Mouse (Mus musculus): Measurements from ENCODE around the gene Lin7c. TPM values are rescaled to one million over a fixed set of nuclear protein-coding genes. Genes with fewer than 3 reads are reported as not detected.

Gene Lin7c
- polyA plus RNA-seq, 2 experiments = 20.5 to 53.4 TPM

GRCm38 (mm10) chr2:109904171-109904821 is 13.6 kb downstream of the Lin7c start:
- H3K9ac ChIP-seq (ENCODE audit: low read depth, low read length, severe bottlenecking) = no peak overlapping the region
- 0 out of 2 replicates have a peak, but pooled peaks cover 4% of the 10 kb centered on the region for H3K4me1 ChIP-seq (ENCODE audit: control insufficient read depth, insufficient read depth, low read length)
- peak; percentile 96 for DNase-seq (ENCODE audit: low spot score)
- H3K9me3 ChIP-seq (ENCODE audit: control insufficient read depth, low read length) = no peaks in the 10 kb centered on the region
- no peak overlapping the region for H3K27ac ChIP-seq (replicated peaks; ENCODE audit: low read depth, low read length)
- no peaks in the 10 kb centered on the region for H3K27me3 ChIP-seq (ENCODE audit: control insufficient read depth, insufficient read depth, low read length)
- TF ChIP-seq POLR2A (IDR thresholded peaks at IDR 0.05; ENCODE audit: borderline replicate concordance, extremely low read depth, insufficient read depth, insufficient read length) = no peak
- peaks cover 25% of the 10 kb centered on the region for H3K36me3 ChIP-seq (ENCODE audit: control insufficient read depth, insufficient read depth, low read length)
- H3K4me2 ChIP-seq (replicated peaks; ENCODE audit: low read depth, low read length, severe bottlenecking) = no peak overlapping the region
- peak; percentile 43; the same call in 1 of the 2 replicates for ATAC-seq (ENCODE audit: low FRiP score, low read depth)
- no peak overlapping the region for H3K4me3 ChIP-seq (replicated peaks; ENCODE audit: low read length)
- WGBS = under 1% methylated on average over 7 of the region's 7 CpGs

GRCm38 (mm10) chr2:109909122-109909521 is 18.5 kb downstream of the Lin7c start:
- H3K27ac ChIP-seq (replicated peaks; ENCODE audit: low read depth, low read length) = no peak overlapping the region

GRCm38 (mm10) chr2:109912216-109912615 is 21.6 kb downstream of the Lin7c start:
- WGBS = 75% methylated on average over 8 of the region's 8 CpGs

More at GRCm38 (mm10) chr2:109909122-109909521, 18.5 kb downstream of the Lin7c start:
- no peaks in the 10 kb centered on the region; the same call in 1 of the 2 replicates for H3K36me3 ChIP-seq (ENCODE audit: control insufficient read depth, insufficient read depth, low read length)
- H3K9me3 ChIP-seq (ENCODE audit: control insufficient read depth, low read length) = peaks cover 4% of the 10 kb centered on the region; the same call in 1 of the 2 replicates
- no peak for TF ChIP-seq POLR2A (IDR thresholded peaks at IDR 0.05; ENCODE audit: borderline replicate concordance, extremely low read depth, insufficient read depth, insufficient read length)
- DNase-seq (ENCODE audit: low spot score) (no peak), ATAC-seq (ENCODE audit: low FRiP score, low read depth) (no peak)
- H3K27me3 ChIP-seq (ENCODE audit: control insufficient read depth, insufficient read depth, low read length) = no peaks in the 10 kb centered on the region
- 0 out of 2 replicates have a peak, but pooled peaks cover 4% of the 10 kb centered on the region for H3K4me1 ChIP-seq (ENCODE audit: control insufficient read depth, insufficient read depth, low read length)
- H3K4me2 ChIP-seq (replicated peaks; ENCODE audit: low read depth, low read length, severe bottlenecking) = no peak overlapping the region
- WGBS = 71% methylated on average over 2 of the region's 2 CpGs
- no peak overlapping the region for H3K9ac ChIP-seq (ENCODE audit: low read depth, low read length, severe bottlenecking)
- H3K4me3 ChIP-seq (replicated peaks; ENCODE audit: low read length) = no peak overlapping the region

GRCm38 (mm10) chr2:109912766-109913165 is 22.1 kb downstream of the Lin7c start:
- Histone ChIP-seq H3K9me3 (ENCODE audit: control insufficient read depth, low read length) (peaks cover 4% of the 10 kb centered on the region; the same call in 1 of the 2 replicates), H3K27ac (replicated peaks; ENCODE audit: low read depth, low read length) (no peak overlapping the region), H3K9ac (ENCODE audit: low read depth, low read length, severe bottlenecking) (no peak overlapping the region), H3K36me3 (ENCODE audit: control insufficient read depth, insufficient read depth, low read length) (no peaks in the 10 kb centered on the region; the same call in 1 of the 2 replicates), H3K4me2 (replicated peaks; ENCODE audit: low read depth, low read length, severe bottlenecking) (no peak overlapping the region), H3K27me3 (ENCODE audit: control insufficient read depth, insufficient read depth, low read length) (no peaks in the 10 kb centered on the region), H3K4me1 (ENCODE audit: control insufficient read depth, insufficient read depth, low read length) (0 out of 2 replicates have a peak, but pooled peaks cover 8% of the 10 kb centered on the region), H3K4me3 (replicated peaks; ENCODE audit: low read length) (no peak overlapping the region)
- no peak for ATAC-seq (ENCODE audit: low FRiP score, low read depth)
- 81% methylated on average over 12 of the region's 12 CpGs for WGBS
- no peak for TF ChIP-seq POLR2A (IDR thresholded peaks at IDR 0.05; ENCODE audit: borderline replicate concordance, extremely low read depth, insufficient read depth, insufficient read length)
- DNase-seq (ENCODE audit: low spot score) = no peak

More at GRCm38 (mm10) chr2:109912216-109912615, 21.6 kb downstream of the Lin7c start:
- no peak overlapping the region for H3K9ac ChIP-seq (ENCODE audit: low read depth, low read length, severe bottlenecking)
- TF ChIP-seq POLR2A (IDR thresholded peaks at IDR 0.05; ENCODE audit: borderline replicate concordance, extremely low read depth, insufficient read depth, insufficient read length) = no peak
- DNase-seq (ENCODE audit: low spot score) (no peak), ATAC-seq (ENCODE audit: low FRiP score, low read depth) (no peak)
- H3K27me3 ChIP-seq (ENCODE audit: control insufficient read depth, insufficient read depth, low read length) = no peaks in the 10 kb centered on the region
- H3K9me3 ChIP-seq (ENCODE audit: control insufficient read depth, low read length) = peaks cover 4% of the 10 kb centered on the region; the same call in 1 of the 2 replicates
- no peak overlapping the region for H3K4me2 ChIP-seq (replicated peaks; ENCODE audit: low read depth, low read length, severe bottlenecking)
- H3K4me3 ChIP-seq (replicated peaks; ENCODE audit: low read length) = no peak overlapping the region
- 0 out of 2 replicates have a peak, but pooled peaks cover 8% of the 10 kb centered on the region for H3K4me1 ChIP-seq (ENCODE audit: control insufficient read depth, insufficient read depth, low read length)
- H3K36me3 ChIP-seq (ENCODE audit: control insufficient read depth, insufficient read depth, low read length) = no peaks in the 10 kb centered on the region; the same call in 1 of the 2 replicates
- no peak overlapping the region for H3K27ac ChIP-seq (replicated peaks; ENCODE audit: low read depth, low read length)

- H3K4me3 ChIP-seq (replicated peaks; ENCODE audit: low read length) = no peak overlapping the region
- no peak overlapping the region for H3K27ac ChIP-seq (replicated peaks; ENCODE audit: low read depth, low read length)
- ATAC-seq (ENCODE audit: low FRiP score, low read depth) (no peak), DNase-seq (ENCODE audit: low spot score) (no peak)
- no peaks in the 10 kb centered on the region for H3K27me3 ChIP-seq (ENCODE audit: control insufficient read depth, insufficient read depth, low read length)
- H3K9ac ChIP-seq (ENCODE audit: low read depth, low read length, severe bottlenecking) = no peak overlapping the region
- peaks cover 4% of the 10 kb centered on the region; the same call in 1 of the 2 replicates for H3K9me3 ChIP-seq (ENCODE audit: control insufficient read depth, low read length)
- no peaks in the 10 kb centered on the region; the same call in 1 of the 2 replicates for H3K36me3 ChIP-seq (ENCODE audit: control insufficient read depth, insufficient read depth, low read length)
- no peak overlapping the region for H3K4me2 ChIP-seq (replicated peaks; ENCODE audit: low read depth, low read length, severe bottlenecking)
- TF ChIP-seq POLR2A (IDR thresholded peaks at IDR 0.05; ENCODE audit: borderline replicate concordance, extremely low read depth, insufficient read depth, insufficient read length) = no peak
- 68% methylated on average over 8 of the region's 8 CpGs for WGBS
- 0 out of 2 replicates have a peak, but pooled peaks cover 8% of the 10 kb centered on the region for H3K4me1 ChIP-seq (ENCODE audit: control insufficient read depth, insufficient read depth, low read length)
Observed at GRCm38 (mm10) chr2:109913241-109913640, 22.6 kb downstream of the Lin7c start.
